Mouse (Mus musculus) right cerebral cortex, adult 2 months (tissue): ENCODE results near the gene Rnf144a.
A peak's percentile ranks its signal among the peaks of the same experiment; 100 is the strongest.

Source experiments
- DNase-seq, 2 experiments: peaks; one replicate each; pipeline ENCODE4 v3.0.0; 2021 to 2022; ENCODE audit warnings: low spot score in 2 of 2

Rnf144a gene

DNA sequence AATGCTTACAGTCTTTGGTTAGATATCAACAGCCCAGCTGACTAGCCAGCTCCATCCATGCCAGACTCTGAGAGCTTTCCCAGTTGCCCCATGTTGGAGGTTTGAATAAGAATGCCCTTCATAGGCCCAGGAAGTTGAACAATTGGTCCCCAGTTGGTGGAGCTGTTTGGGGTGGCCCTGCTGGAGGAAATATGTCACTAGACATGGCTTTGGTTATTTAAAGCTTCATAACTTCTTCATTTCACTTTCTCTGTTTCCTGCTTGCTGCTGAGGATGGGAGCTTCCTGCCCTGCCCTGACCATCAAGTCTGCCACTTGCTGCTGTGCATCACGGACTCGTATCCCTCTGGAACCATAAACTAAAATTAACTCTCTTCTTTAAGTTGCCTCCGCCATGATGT lies 4.6 kb downstream of the Rnf144a start:
- no peak for DNase-seq

DNA sequence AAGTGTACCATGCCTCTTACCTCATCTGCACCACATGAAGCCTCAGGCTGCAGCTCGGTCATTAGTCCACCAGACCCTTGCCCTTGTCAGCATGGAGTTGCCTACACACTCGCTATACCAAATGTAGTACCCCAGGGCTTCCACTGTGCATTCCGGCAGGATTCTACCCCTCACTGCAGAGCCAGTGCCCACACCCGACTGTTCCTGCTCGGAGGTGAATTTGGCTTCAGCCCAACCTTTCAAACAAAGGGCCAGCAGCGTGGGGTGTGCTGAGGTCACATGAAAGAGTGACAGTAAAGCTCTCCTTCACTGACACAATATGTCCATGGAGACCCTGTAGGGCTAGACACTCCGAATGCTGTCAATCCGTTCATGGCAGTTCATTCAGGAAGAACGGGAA lies 6.3 kb downstream of the Rnf144a start:
- no peak for DNase-seq

DNA sequence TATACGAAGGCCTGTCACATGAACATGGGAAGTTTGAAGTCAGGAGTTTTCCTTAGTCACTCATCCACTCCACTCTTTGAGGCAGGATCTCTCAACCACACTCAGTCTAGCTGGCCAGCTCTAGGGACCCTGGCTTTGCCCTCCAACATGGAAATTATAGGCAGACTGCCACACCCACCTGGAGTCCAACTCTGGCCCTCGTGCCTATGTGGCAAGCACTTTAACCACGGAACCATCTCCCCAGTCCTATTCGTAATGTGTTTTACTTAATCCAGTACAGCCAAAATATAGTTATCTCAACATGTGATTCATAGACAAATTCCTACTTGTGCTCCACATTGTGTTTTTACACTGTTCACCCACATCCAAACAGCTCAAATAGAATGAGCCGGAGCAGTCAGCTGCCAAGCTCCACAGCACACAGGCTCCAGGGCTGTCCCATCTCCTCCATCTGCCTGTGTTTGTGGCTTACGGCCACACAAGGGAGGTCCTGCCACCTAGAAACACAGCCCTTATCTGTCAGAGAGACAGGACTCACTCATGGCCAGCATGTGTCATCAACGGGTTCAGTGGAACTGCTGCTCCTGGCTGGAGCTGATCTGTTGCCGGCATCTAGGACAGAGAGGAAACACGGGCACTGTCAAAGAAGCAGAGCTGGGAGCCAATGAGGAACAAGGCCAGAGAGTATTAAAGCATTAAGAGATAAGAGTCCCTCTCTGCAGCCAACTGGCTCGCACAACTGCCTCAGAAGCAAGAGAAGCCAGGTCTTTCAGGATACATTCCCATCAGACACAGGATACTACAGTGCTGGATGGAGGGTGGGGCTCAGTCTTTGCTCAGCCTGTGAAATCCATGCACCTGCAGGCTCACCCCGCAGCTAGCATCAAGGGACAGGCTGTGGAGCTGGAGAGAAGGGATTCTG lies 10.0 kb downstream of the Rnf144a start:
- DNase-seq = peak; percentile 43 to 61

DNA sequence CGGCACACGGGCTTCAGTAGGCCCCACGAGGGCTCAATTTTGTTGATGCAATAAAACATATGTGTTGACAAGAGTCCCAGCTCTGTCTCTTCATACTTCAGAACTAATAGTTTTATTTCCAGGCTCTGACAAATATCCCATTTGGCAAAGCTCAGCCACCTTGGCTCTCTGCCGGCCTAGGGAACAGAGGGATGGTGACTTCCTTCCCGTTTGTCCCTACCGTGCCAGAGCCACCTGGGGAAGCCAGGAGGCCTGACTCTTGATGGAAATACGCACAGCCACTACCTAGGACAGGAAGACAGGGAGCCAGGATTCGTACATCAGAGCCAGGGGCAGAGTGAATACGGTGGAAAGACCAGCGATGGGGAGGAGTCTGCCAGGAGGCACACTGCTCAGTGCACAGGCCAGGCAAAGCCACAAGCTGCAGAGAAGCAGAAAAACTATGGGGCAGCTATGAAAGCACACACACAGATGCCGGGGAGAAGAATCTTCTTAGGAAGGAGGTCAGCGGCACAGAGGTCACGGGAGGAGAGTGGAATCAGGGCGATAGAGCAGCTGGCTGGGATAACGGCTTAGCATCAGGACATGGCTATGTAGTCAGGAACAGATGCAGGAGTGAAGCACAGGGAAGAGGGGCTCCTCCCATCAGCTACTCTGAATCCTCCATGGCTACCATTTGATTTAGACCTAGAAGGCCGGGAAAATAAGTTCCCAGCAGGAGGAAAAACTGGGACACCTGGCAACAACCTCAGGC lies 11.5 kb downstream of the Rnf144a start:
- DNase-seq = no peak

DNA sequence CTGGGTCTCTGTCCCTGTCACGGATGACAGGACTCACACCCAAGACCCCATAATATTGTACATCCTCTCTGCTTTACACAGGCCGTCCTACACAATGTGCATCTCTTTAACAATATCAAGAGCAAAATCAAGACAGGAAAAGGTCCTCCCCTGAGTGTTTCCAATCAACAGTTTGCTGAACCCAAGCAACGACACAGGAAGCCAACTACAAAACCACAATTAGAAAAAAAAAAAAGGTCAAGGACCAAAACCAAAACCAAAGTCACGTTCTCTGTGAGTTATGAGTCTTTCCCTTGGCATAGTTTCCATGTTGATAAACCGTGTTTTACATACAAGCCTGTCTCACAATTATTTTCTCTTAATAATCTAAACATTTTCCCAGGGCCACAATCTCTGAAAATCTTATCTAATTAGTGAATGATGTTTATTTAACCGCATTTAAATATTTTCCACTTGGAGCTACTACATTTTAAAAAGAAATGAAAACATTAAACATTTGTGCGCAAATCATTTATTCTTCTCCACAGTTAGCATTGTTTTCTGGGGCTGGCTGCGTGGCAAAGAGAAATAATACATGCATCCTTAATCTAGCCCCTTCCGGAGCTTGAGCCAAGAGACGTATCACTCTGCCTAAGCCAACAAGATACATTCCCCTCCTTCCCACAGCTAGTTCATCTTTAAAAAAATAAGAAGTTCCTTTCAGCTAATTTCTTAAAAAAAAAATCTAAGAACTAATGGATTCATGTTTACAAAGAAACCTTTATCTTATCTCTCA lies 13.2 kb downstream of the Rnf144a start:
- DNase-seq = no peak

DNA sequence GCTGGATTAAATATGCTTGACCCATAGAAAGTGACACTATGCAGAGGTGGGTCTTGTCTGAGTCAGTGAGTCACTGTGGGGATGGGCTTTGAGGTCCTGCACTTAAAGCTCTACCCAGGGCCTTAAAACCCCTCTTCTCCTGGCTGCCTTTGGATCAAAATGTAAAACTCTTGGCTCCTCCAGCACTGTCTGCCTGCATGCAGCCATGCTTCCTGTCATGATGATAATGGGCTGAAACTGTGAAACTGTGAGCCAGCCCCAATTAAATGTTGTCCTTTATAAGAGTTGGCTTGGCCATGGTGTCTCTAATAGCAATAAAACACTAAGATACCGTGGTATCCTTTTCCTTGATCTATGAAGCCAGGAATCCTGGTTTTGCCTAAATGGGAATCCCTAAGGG lies 13.8 kb downstream of the Rnf144a start:
- DNase-seq = no peak

DNA sequence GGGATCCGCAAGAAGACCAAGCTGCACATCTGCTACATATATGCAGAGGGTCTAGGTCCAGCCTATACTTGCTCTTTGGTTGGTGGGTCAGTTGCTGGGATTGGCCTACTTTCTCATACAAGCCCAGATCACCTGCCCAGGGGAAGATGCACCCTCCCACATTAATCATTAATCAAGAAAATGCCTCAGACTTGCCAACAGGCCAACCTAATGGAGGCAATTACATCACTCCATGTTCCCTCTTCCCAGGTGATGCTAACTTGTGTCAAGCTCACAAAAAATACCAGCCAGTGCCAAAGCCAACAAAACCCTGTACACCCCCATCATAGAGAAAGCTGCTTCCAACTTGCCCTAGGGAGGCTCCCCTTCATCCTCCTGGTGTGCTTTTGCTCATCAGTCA lies 14.3 kb downstream of the Rnf144a start:
- DNase-seq = no peak

DNA sequence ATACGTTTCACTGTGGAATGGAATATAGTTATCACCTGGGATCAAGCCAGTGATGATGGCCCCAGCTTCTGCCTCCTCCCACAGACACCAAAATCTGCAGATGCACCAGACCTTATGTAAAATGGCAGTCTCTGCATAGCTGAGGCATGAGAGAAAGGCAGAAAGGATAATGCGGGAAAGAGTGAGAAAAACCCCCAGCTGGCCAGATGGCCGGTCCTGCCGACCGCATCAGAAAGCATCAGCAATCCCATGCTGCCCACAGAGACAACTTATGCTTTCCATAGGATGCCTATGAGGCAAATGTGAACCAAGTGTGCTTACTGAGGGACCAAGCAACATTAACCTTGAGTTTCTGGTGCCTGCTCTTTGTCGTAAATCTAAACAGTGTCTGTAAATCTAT lies 15.7 kb downstream of the Rnf144a start:
- DNase-seq = peak; percentile 43 to 52

DNA sequence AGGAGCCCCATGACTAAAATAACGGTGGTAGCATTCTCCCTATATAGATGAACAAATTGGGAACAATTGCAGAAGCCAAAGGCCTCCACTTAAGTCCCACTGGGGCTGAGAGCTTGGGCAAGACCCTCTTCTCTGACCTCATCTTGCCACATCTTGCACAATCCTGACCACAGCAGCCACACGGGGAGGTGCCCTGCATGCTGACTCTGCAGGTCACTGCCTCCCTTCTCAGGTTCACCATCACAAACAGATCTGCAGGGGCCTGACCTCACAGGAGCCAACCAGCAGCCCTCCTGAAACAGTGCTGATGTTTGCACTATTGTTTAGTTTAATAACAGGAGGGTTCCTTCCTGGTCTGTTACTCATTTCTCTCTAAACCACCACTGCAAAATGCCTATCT lies 16.5 kb downstream of the Rnf144a start:
- no peak for DNase-seq

DNA sequence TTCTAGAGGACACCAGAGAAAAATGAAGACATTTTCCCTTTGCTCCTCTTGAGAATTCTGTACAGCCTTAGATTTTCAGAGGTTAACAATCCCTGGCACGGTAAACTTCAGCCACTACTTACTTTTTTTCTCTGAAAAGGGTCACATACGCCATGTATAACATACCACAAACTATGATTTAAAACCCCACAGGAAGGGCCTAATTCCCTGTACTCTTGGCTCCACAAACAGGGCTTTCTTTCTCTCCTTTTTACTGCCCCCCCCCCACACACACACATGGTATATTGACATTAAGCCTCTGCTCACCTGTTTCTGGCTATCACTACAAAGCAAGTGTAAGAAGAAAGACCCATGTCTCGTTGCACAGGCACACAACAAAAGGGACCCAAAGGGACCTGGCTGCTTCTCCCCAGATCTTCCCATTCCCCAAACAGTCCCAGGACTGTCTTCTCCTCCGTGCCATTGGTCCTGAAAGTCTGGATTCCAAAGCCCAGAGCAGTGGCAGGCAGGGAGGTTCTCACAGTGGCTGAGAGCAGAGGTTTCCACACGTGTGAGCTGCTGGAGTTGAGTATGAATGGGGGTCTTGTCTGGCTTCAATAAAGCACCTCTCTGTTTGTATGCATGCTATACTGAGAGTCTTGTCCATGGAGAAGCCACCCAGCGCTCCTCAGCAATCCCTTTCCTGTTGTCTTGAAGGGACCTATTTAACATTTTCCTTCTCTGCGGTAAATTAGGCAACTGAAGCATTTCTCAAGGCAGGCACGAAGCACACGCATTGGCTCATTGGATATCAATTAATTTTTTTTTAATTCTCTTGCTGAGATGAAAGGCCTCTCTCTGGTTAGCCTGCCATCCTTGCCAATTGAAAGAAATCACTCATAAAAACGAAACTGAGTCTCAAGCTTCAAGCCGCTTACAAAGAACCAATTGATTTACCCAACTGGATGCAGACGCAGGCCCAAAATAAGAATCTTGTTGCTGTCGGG lies 20.3 kb downstream of the Rnf144a start:
- DNase-seq = no peak

DNA sequence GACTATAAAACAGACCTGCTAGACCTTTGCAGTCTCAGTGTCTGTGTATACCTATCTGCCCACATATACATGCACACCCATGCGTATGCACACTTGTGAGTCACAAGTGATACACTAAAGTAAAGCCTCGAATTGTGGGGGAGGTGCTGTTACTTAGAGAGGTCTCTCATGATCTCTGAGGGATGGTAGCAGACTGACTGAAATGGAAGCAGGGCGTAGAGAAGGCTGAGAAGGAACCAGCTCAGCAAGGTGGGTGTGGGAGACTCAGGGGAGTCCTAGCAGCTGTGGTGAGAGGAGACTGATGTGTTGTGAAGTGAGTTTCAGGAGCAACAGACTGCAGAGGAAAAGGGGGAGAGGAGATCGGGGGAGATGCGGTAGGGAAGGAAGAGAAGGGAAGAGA lies 21.8 kb downstream of the Rnf144a start:
- peak in 1 of 2 experiments; percentile 56 for DNase-seq

DNA sequence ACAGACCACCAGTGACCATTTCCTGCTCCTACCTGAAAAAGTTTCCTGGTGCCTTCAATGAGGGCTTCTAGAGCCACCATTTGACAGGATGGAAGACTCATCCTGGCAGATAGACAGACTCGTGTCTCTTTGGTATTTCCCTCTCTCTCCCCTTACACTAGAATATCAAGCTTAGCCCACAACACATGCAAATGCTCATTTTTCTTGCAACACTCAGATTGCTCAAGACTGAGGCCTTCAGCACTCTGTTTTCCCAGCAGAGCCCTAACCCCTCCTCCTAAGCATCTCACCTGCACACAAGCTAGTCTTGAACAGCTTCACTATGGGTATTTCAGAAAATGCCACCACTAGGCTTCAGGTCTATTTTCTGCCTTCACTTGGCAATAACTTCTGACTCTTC lies 23.9 kb downstream of the Rnf144a start:
- DNase-seq = no peak

DNA sequence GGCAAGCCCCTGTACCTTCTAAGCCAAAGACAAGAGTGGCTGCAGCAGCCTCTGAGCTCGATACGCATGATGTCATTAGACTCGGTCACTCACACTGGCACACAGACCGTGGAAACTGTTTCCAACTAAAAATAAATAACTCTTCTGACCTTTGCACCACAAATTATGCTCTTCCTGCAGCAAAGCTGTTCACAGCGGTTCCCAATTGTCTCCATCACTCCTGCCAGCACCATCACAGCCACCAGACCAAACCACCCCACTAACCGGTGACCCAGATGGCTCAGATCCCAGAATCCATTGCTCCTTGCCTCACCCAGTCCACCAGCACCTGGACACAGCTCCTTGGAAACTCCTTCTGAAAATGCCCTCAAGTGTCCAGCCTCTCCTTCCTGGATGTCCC lies 27.5 kb downstream of the Rnf144a start:
- DNase-seq = no peak

DNA sequence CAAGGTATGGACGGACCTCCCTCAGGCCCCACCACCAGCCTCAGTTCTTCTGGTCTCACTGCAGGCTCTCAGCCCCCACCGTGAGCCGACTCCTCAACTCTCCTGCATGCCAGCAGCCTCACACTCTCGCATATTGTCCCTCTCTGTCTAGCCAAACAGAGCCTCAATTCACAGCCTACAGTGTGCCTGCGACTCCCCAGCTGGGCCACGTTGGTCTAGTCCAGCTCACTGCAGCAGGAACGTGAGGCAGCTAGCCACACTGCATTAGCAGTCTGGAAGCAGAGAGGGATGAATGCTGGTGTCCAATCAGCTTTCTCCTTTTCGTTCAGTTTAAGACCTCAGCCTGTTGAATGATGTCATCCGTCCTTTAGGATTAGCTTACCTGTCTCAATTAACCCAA lies 28.1 kb downstream of the Rnf144a start:
- DNase-seq = no peak

DNA sequence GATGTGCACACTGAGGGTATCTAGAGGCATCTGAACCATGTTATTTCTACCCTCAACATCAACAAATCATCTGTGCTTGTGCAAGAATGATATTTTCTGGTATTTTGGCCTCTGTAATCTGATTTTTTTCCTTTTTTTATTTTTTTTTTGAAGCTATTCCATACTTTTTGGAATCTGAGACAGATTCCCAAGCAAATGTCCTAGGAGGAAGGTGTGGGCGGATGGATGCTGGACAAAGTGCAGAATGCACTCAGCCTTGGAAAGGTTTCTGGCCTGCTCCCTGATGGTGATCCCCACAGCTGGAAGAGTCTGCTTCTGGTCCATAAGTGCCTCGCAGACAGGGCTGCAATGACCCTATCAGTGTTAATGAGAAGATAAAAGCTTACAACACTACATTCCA lies 28.9 kb downstream of the Rnf144a start:
- DNase-seq = no peak

DNA sequence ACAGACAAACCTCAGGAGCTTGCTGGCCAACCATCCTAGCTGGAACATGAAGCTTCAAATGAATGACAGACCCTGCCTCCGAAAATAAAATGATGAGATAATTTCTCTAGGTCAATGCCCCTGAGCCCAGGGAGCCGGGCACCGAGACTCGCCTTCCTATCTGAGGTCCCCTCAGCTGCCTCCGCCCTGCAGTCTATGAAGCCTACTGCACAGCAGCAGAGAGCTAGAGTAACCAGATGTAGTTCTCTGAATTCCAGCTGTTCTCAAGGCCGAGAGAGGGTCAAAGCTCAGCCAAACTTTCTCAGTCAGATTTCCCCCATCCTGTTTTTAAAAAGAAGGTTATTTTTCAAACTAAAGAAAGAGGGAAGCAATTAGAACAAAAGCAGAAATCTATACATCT lies 29.3 kb downstream of the Rnf144a start:
- no peak for DNase-seq

DNA sequence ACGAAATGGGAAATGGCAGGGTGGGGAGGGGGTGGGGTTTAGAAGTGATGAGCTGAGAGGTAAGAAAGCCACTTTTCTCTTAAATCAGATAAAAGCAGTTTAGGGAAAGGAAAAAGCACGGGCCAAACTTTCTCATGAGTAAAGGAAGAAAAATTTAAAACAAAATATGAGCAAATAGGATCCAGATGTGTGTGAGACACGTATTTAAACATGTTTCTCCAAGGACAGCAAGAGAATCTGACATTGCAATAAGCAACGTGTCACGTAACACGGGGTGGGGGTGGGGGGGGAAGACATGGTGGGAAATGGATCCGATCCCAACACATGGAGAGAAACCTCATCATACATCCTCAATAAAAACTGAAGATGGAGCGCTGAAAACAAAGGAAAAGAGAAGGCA lies 33.3 kb downstream of the Rnf144a start:
- no peak for DNase-seq

DNA sequence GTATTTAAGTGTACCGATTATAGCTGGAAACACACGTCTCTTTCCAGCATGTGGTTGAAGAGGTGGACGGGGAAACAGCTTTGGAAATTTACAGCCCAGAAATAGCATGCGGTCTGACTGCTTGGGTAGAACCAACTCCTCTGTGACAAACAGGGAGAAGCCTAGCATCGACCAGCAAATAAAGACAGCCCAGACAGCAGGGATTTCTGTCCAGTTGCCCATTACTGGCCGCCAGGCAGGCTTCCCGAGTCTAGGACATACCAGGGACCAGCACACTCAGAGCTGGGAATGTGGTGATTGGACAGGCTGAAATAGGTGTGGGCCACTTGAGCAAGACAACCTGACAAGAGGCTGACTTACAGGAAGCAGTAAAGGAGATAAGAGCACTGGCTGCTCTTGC lies 35.3 kb downstream of the Rnf144a start:
- DNase-seq = peak; percentile 51 to 53

DNA sequence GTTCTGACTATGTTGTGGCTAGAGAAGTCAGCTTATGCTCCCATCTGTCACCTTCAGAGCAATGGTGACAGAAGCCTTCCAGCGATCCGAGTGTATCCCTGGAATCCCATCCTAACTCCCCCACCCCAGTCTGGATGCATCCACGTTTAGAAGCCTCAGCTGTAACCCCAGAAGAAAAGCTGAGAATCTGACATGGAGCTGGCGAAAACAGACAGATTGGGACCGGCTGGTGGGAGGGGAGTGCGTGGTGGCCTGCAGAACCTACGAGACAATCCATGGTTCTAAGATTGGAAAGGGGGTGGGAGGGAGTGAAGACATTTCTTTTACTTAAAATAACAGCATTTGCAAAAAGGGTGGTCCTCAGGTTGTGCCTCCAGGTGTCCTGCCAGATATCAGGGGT lies 37.4 kb downstream of the Rnf144a start:
- peak; percentile 75 to 78 for DNase-seq

DNA sequence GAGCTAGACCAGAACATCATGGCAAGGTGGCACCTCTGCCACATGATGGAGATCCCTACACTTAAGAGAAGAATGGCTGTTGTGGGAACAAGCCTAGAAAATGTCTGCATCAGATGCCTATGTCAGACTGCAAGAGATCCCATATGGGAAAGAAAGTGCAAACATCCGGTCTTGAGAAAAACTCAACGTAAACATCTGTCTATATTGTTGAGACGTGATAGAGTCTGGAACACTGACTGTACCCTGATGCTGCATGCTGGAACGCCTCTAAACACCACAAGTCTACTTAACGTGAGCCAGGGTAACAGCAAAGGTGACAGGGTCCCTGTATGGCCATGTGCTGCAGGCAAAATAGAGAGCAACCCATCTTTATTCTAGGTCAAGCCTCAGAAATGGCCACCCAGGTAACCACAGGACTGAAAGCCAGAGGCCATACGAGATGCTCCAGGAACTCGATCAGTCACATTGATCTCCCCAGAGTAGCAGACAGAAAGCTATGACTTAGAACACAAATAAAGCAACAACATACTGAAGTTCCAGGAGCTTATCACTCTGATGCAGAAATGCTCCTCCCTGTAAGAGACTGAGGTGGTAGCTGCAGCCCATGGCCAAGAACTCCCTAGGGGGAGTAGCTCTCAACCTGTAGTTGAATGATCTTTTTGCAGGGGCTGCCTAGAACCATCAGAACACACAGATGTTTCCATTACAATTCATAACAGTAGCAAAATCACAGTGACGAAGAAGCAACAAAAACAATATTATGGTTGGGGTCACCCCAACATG lies 38.3 kb downstream of the Rnf144a start:
- no peak for DNase-seq
